Mouse (Mus musculus) adrenal gland, postnatal 0 days (tissue): Measurements from ENCODE around the gene Krt32. TPM values are rescaled to one million over a fixed set of nuclear protein-coding genes. Genes with fewer than 3 reads are reported as not detected.

ENCODE experiments used
- polyA plus RNA-seq: library from polyadenylated mRNA; unstranded; fragments of >200 nt; fragmentation: Nextera tagmentation; extraction: Ambion mirVana; gene quantifications from 2 replicates; pipeline ENCODE4 v1.2.1, GENCODE M21; 2015

The Krt32 gene
- polyA plus RNA-seq: not detected in 2 replicates

GRCm38 (mm10) chr11:100087861-100088260 is at the start of gene Krt32:
Gene Krt32 (minus strand): TSS chr11:100088226.

GRCm38 (mm10) chr11:100135731-100136130 is 47.7 kb upstream of the Krt32 start, which contains the start of gene Krt15:
Gene Krt15 (minus strand): TSS chr11:100135928.

GRCm38 (mm10) chr11:100121466-100121865 is 33.4 kb upstream of the Krt32 start, which contains the start of gene Krt13:
Gene Krt13 (minus strand): TSS chr11:100121566.

GRCm38 (mm10) chr11:100105576-100106122 is 17.6 kb upstream of the Krt32 start, which contains the start of gene Krt36:
Gene Krt36 (minus strand): TSS chr11:100105626.

GRCm38 (mm10) chr11:100096141-100096540 is 8.1 kb upstream of the Krt32 start, which contains the start of gene Krt35:
Gene Krt35 (minus strand): TSS chr11:100096241.

GRCm38 (mm10) chr11:100050451-100050850 is 37.6 kb downstream of the Krt32 start, which contains the start of gene Krt31:
Gene Krt31 (minus strand): TSS chr11:100050551.

GRCm38 (mm10) chr11:100041454-100041853 is 46.6 kb downstream of the Krt32 start, which contains the start of gene Krt34:
Gene Krt34 (minus strand): TSS chr11:100041554.

Other genes starting within 250 kb of the Krt32 start
- not detected in 2 replicates for gene Krtap4-16, start 236.6 kb downstream of the Krt32 start, polyA plus RNA-seq
- not detected in 2 replicates for gene Gm11568, start 230.3 kb downstream of the Krt32 start, polyA plus RNA-seq
- not detected in 2 replicates for gene Gm11559, start 223.8 kb downstream of the Krt32 start, polyA plus RNA-seq
- not detected in 2 replicates for gene Krtap9-1, start 214.8 kb downstream of the Krt32 start, polyA plus RNA-seq
- not detected in 2 replicates for gene Gm11567, start 209.0 kb downstream of the Krt32 start, polyA plus RNA-seq
- not detected in 2 replicates for gene Krtap31-1, start 180.3 kb downstream of the Krt32 start, polyA plus RNA-seq
- gene Gm11565, start 173.5 kb downstream of the Krt32 start, polyA plus RNA-seq: not detected in 2 replicates
- not detected in 2 replicates for gene Krtap31-2, start 151.9 kb downstream of the Krt32 start, polyA plus RNA-seq
- gene Krtap9-5, start 139.8 kb downstream of the Krt32 start, polyA plus RNA-seq: not detected in 2 replicates
- not detected in 2 replicates for gene Krtap29-1, start 109.2 kb downstream of the Krt32 start, polyA plus RNA-seq
- gene Krtap16-1, start 101.6 kb downstream of the Krt32 start, polyA plus RNA-seq: not detected in 2 replicates
- gene Krtap17-1, start 94.2 kb downstream of the Krt32 start, polyA plus RNA-seq: not detected in 2 replicates
- not detected in 2 replicates for gene Krt33a, start 72.0 kb downstream of the Krt32 start, polyA plus RNA-seq
- not detected in 2 replicates for gene Krt33b, start 58.4 kb downstream of the Krt32 start, polyA plus RNA-seq
- gene Krt34, start 46.7 kb downstream of the Krt32 start, polyA plus RNA-seq: not detected in 2 replicates
- gene Krt31, start 37.7 kb downstream of the Krt32 start, polyA plus RNA-seq: not detected in 2 replicates
- gene Krt35, start 8.0 kb upstream of the Krt32 start, polyA plus RNA-seq: not detected in 2 replicates
- 0.12 and 0.14 TPM in 2 replicates for gene Krt36, start 17.4 kb upstream of the Krt32 start, polyA plus RNA-seq
- gene Krt13, start 33.3 kb upstream of the Krt32 start, polyA plus RNA-seq: 0.33 and 5.9 TPM in 2 replicates
- 0.66 and 2.0 TPM in 2 replicates for gene Krt15, start 47.7 kb upstream of the Krt32 start, polyA plus RNA-seq
- 37.9 and 40.8 TPM in 2 replicates for gene Krt19, start 60.4 kb upstream of the Krt32 start, polyA plus RNA-seq
- 0.08 TPM in 1 of 2 replicates, not detected in the other for gene Krt9, start 105.0 kb upstream of the Krt32 start, polyA plus RNA-seq
- gene Krt14, start 119.3 kb upstream of the Krt32 start, polyA plus RNA-seq: 9.3 and 9.4 TPM in 2 replicates
- gene Krt16, start 160.7 kb upstream of the Krt32 start, polyA plus RNA-seq: not detected in 2 replicates
- gene Krt17, start 172.8 kb upstream of the Krt32 start, polyA plus RNA-seq: 0.72 and 0.82 TPM in 2 replicates
- gene Krt42, start 181.6 kb upstream of the Krt32 start, polyA plus RNA-seq: not detected in 2 replicates
- 1,336 and 1,597 TPM in 2 replicates for gene Eif1, start 231.7 kb upstream of the Krt32 start, polyA plus RNA-seq
- gene Gast, start 246.2 kb upstream of the Krt32 start, polyA plus RNA-seq: 0.72 TPM in 1 of 2 replicates, not detected in the other